Mouse (Mus musculus): ENCODE measurements at regions not wholly inside any gene's neighbourhood (a gene's known extent, or its start where the extent isn't known, plus 50 kb on each side); places are given as distances from the start of the nearest gene placed in this dataset.

- TF ChIP-seq CTCF (IDR thresholded peaks at IDR 0.05; ENCODE audit: insufficient read depth, low read length): no peak
- TF ChIP-seq POLR2A (IDR thresholded peaks at IDR 0.05; ENCODE audit: borderline replicate concordance, extremely low read depth, low read depth, low read length): no peak
Measured at GRCm38 (mm10) chr14:16901534-16902147, 82.7 kb upstream of the Rarb start.
